Mouse (Mus musculus) cerebellum, adult 2 months (tissue): ENCODE data around the gene Rpusd3.

Experiments used
- CTCF ChIP-seq: fragments of 200-500 bp; IDR thresholded peaks from 2 replicates; pipeline ENCODE4 v1.5.1; 2011; ENCODE audit warnings: low read depth, mild to moderate bottlenecking, control low read depth, low read length, moderate library complexity, borderline replicate concordance; ENCODE audit not compliant: insufficient read depth
- POLR2A ChIP-seq: fragments of 200-500 bp; IDR thresholded peaks from 2 replicates; pipeline ENCODE4 v1.6.1; 2011; ENCODE audit warnings: low read length, control low read depth, borderline replicate concordance; ENCODE audit not compliant: insufficient read depth

- TF ChIP-seq CTCF (no peak), POLR2A (no peak)
Observed at GRCm38 (mm10) chr6:113468512-113468911, 49.4 kb upstream of the Rpusd3 start.
